Mouse (Mus musculus) CD4-positive, CD25-positive, alpha-beta regulatory T cell (primary cell): ENCODE data around the gene Srpx2. TPM values are rescaled to one million over a fixed set of nuclear protein-coding genes. Genes with fewer than 3 reads are reported as not detected.

Experiments used
- polyA plus RNA-seq: library from polyadenylated mRNA; unstranded; fragments of 100-300 nt; shearing (Covaris generic); gene quantifications from one replicate; pipeline ENCODE4 v1.2.1, GENCODE M21; 2017

Srpx2 gene
- not detected for polyA plus RNA-seq

DNA sequence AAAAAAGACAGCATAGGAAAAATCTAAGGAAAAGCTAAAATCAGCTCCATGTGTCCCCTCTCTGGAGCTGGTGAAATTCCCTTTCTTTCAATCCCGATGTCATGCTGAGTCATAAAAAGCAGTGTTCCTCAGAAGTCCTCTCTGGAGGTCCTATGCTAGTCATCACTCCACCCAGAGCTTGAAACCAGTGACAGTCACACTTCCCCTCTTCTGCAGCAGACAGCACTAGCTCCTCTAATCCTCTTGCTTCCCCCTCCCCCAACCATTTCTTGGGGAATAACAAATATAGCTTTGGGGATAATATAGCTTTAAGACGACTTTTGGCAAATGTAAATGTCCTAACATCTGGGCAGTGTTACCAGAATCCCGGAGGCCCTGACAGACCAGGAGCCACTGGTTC lies at the start of gene Srpx2:
Srpx2 (plus strand) TSS at position 166 of the 400 bp plus-strand sequence.

DNA sequence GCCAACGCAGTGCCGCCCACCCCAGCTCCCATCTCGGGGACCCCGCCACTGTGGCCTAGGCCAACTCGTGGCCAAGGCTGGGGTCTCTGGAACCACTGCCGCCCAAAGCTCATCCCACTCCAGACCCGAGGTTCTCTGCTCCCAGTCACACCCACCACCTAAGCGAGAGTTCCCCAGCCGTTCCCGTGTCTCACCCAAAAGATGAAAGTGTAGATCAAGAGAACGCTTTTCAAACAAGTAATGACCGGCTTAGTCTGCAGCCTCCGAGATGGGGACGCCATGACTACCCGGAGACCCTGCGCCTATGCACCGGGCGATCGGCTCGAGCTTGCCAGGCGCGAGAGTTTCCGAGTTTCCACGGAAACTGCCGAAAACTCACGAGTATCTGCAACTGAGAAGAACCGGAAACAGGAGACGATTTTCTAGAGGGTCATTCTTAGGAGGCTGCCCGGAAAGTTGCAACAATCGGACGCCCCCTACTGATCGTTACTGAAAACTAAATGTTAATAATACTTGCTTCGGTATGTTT lies 10.1 kb upstream of the Srpx2 start, which contains the start of gene Tspan6:
Tspan6 (minus strand) TSS at position 416 of the 529 bp plus-strand sequence.

DNA sequence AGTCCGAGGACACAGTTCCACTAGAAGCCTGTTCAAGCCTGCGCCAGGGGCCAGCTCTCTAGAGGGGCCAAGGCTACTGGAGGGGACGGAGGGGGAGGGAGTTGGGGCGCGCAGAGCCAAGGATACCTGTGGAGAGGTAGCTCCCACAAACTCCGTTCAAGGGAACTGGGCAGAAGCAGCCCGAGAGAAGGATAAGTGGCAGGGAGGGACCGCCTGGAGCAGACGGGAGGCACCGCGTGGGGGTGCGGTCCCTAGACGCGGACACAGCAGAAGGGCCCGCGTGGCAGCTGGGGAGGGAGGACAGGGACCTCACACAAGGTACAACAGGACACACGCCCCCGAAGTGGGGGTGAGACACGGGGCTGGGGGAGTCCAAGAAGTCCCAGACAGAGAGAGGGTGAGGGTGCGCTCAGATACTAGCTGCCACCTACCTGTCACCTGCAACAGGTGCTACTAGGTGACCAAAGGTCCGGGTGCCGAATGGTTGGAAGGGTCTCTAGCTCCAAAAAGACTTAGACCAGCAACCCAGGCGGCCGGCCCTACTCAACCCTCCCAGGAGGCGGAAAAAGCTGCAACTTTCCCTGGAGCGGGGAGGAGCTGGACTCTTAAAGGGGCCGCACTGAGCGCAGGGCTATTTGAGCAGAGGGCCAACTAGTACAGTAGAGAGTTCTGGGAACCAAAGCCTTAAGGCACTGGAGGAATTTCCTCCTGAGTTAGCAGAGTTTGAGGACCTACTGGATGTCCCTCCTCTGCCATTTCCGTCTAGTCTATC lies 73.2 kb downstream of the Srpx2 start, which contains the start of gene Sytl4:
Sytl4 (minus strand) TSS at position 582 of the 772 bp plus-strand sequence.

Other genes starting within 250 kb of the Srpx2 start
- gene Pcdh19, start 219.4 kb upstream of the Srpx2 start, polyA plus RNA-seq, result not detected
- gene Tnmd, start 57.4 kb upstream of the Srpx2 start, polyA plus RNA-seq, result not detected
- gene Tspan6, start 10.0 kb upstream of the Srpx2 start, polyA plus RNA-seq, result 8.6 TPM
- gene Sytl4, start 73.4 kb downstream of the Srpx2 start, polyA plus RNA-seq, result 0.47 TPM
- gene Cstf2, start 150.8 kb downstream of the Srpx2 start, polyA plus RNA-seq, result 48.9 TPM